Mouse (Mus musculus): ENCODE measurements around the gene Camk1.

DNA sequence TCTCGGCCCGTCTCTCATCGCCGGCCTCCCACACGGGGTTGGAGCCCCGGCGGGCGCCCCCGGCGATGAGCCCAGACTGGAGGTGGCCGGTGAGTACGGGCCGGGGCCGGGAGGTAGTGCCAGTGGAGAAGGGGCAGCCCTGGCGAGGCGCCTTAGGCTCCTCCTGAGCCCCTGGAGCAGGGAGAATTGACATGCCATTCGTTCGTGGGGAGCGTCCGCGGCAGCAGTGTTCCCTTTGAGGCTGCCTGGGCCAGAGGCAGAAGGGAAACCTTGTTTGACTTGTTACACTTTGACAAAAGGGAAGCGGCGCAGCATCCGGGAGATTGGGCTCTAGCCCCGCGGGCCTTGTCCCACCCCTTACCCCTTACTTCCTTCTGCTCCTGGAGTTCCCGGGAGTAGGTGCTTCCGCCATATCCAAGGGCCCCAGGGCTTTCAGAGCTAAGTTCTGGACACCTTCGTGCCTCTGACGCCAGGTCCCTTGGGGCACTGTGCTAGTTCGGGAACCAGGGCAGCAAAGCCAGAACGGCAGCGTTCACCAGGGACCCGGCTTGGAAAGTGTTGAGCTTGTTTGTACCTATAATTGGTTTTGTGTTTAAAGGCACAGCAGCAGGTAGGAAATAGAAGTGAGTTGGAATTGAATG is 36.2 kb downstream of the Camk1 start:
- no peak for TF ChIP-seq POLR2A (IDR thresholded peaks at IDR 0.05; ENCODE audit: control insufficient read depth, low read depth, low read length)
- no peak for TF ChIP-seq CTCF (IDR thresholded peaks at IDR 0.05; ENCODE audit: control insufficient read depth, insufficient read depth, insufficient replicate concordance, low read depth, low read length)

All from testis, adult 2 months (tissue).